Mouse (Mus musculus): ENCODE data around the gene Etfb. TPM values are rescaled to one million over a fixed set of nuclear protein-coding genes. Genes with fewer than 3 reads are reported as not detected.

Gene Etfb
- polyA plus RNA-seq, 1 experiment, result 51.5 TPM

- no peak overlapping the region for H3K4me3 ChIP-seq (ENCODE audit: control insufficient read depth, low read depth, low read length)
- no peaks in the 10 kb centered on the region; the same call in 1 of the 2 replicates for H3K4me1 ChIP-seq (ENCODE audit: control insufficient read depth, insufficient read depth, low read length)
- no peaks in the 10 kb centered on the region for H3K27me3 ChIP-seq (ENCODE audit: control insufficient read depth, insufficient read depth, low read length)
- no peak overlapping the region for H3K27ac ChIP-seq (ENCODE audit: control insufficient read depth, insufficient read depth, low read depth, low read length)
- H3K36me3 ChIP-seq (ENCODE audit: control insufficient read depth, insufficient read depth, low read length), result no peaks in the 10 kb centered on the region
- TF ChIP-seq POLR2A (IDR thresholded peaks at IDR 0.05; ENCODE audit: control insufficient read depth, low read depth, low read length) (no peak), CTCF (IDR thresholded peaks at IDR 0.05; ENCODE audit: control insufficient read depth, insufficient read depth, insufficient replicate concordance, low read depth, low read length) (peak; percentile 96)
Observed at GRCm38 (mm10) chr7:43422995-43423617, 20.8 kb upstream of the Etfb start.

- Histone ChIP-seq H3K27me3 (ENCODE audit: control insufficient read depth, insufficient read depth, low read length) (no peaks in the 10 kb centered on the region), H3K4me1 (ENCODE audit: control insufficient read depth, insufficient read depth, low read length) (no peaks in the 10 kb centered on the region; the same call in 1 of the 2 replicates), H3K36me3 (ENCODE audit: control insufficient read depth, insufficient read depth, low read length) (no peaks in the 10 kb centered on the region), H3K4me3 (ENCODE audit: control insufficient read depth, low read depth, low read length) (no peak overlapping the region), H3K27ac (ENCODE audit: control insufficient read depth, insufficient read depth, low read depth, low read length) (no peak overlapping the region)
- TF ChIP-seq POLR2A (IDR thresholded peaks at IDR 0.05; ENCODE audit: control insufficient read depth, low read depth, low read length), result no peak
- no peak for TF ChIP-seq CTCF (IDR thresholded peaks at IDR 0.05; ENCODE audit: control insufficient read depth, insufficient read depth, insufficient replicate concordance, low read depth, low read length)
Observed at GRCm38 (mm10) chr7:43423991-43424625, 19.8 kb upstream of the Etfb start.

GRCm38 (mm10) chr7:43427406-43427805, 16.5 kb upstream of the Etfb start, which contains the start of gene Lim2:
Gene Lim2 (plus strand): TSS chr7:43427670.
- no peak for TF ChIP-seq POLR2A (IDR thresholded peaks at IDR 0.05; ENCODE audit: control insufficient read depth, low read depth, low read length)
- TF ChIP-seq CTCF (IDR thresholded peaks at IDR 0.05; ENCODE audit: control insufficient read depth, insufficient read depth, insufficient replicate concordance, low read depth, low read length), result no peak
- Histone ChIP-seq H3K4me1 (ENCODE audit: control insufficient read depth, insufficient read depth, low read length) (no peaks in the 10 kb centered on the region; the same call in 1 of the 2 replicates), H3K36me3 (ENCODE audit: control insufficient read depth, insufficient read depth, low read length) (no peaks in the 10 kb centered on the region), H3K27me3 (ENCODE audit: control insufficient read depth, insufficient read depth, low read length) (no peaks in the 10 kb centered on the region), H3K27ac (ENCODE audit: control insufficient read depth, insufficient read depth, low read depth, low read length) (no peak within 1 kb of the TSS), H3K4me3 (ENCODE audit: control insufficient read depth, low read depth, low read length) (no peak within 1 kb of the TSS)

- Histone ChIP-seq H3K27me3 (ENCODE audit: control insufficient read depth, insufficient read depth, low read length) (no peaks in the 10 kb centered on the region), H3K36me3 (ENCODE audit: control insufficient read depth, insufficient read depth, low read length) (no peaks in the 10 kb centered on the region), H3K4me1 (ENCODE audit: control insufficient read depth, insufficient read depth, low read length) (no peaks in the 10 kb centered on the region), H3K27ac (ENCODE audit: control insufficient read depth, insufficient read depth, low read depth, low read length) (no peak overlapping the region), H3K4me3 (ENCODE audit: control insufficient read depth, low read depth, low read length) (no peak overlapping the region)
- no peak for TF ChIP-seq POLR2A (IDR thresholded peaks at IDR 0.05; ENCODE audit: control insufficient read depth, low read depth, low read length)
- TF ChIP-seq CTCF (IDR thresholded peaks at IDR 0.05; ENCODE audit: control insufficient read depth, insufficient read depth, insufficient replicate concordance, low read depth, low read length), result no peak
Observed at GRCm38 (mm10) chr7:43429500-43429899, 14.4 kb upstream of the Etfb start.

- Histone ChIP-seq H3K27me3 (ENCODE audit: control insufficient read depth, insufficient read depth, low read length) (no peaks in the 10 kb centered on the region), H3K4me3 (ENCODE audit: control insufficient read depth, low read depth, low read length) (no peak overlapping the region), H3K4me1 (ENCODE audit: control insufficient read depth, insufficient read depth, low read length) (no peaks in the 10 kb centered on the region), H3K36me3 (ENCODE audit: control insufficient read depth, insufficient read depth, low read length) (no peaks in the 10 kb centered on the region), H3K27ac (ENCODE audit: control insufficient read depth, insufficient read depth, low read depth, low read length) (no peak overlapping the region)
- TF ChIP-seq CTCF (IDR thresholded peaks at IDR 0.05; ENCODE audit: control insufficient read depth, insufficient read depth, insufficient replicate concordance, low read depth, low read length) (no peak), POLR2A (IDR thresholded peaks at IDR 0.05; ENCODE audit: control insufficient read depth, low read depth, low read length) (no peak)
Observed at GRCm38 (mm10) chr7:43432891-43433290, 11.0 kb upstream of the Etfb start.

GRCm38 (mm10) chr7:43434676-43435075, 9.2 kb upstream of the Etfb start:
- Histone ChIP-seq H3K27ac (ENCODE audit: control insufficient read depth, insufficient read depth, low read depth, low read length) (no peak overlapping the region), H3K4me3 (ENCODE audit: control insufficient read depth, low read depth, low read length) (no peak overlapping the region), H3K4me1 (ENCODE audit: control insufficient read depth, insufficient read depth, low read length) (no peaks in the 10 kb centered on the region), H3K36me3 (ENCODE audit: control insufficient read depth, insufficient read depth, low read length) (no peaks in the 10 kb centered on the region), H3K27me3 (ENCODE audit: control insufficient read depth, insufficient read depth, low read length) (no peaks in the 10 kb centered on the region)
- no peak for TF ChIP-seq CTCF (IDR thresholded peaks at IDR 0.05; ENCODE audit: control insufficient read depth, insufficient read depth, insufficient replicate concordance, low read depth, low read length)
- no peak for TF ChIP-seq POLR2A (IDR thresholded peaks at IDR 0.05; ENCODE audit: control insufficient read depth, low read depth, low read length)

- Histone ChIP-seq H3K36me3 (ENCODE audit: control insufficient read depth, insufficient read depth, low read length) (no peaks in the 10 kb centered on the region), H3K4me1 (ENCODE audit: control insufficient read depth, insufficient read depth, low read length) (no peaks in the 10 kb centered on the region), H3K4me3 (ENCODE audit: control insufficient read depth, low read depth, low read length) (no peak within 1 kb of the TSS), H3K27me3 (ENCODE audit: control insufficient read depth, insufficient read depth, low read length) (no peaks in the 10 kb centered on the region), H3K27ac (ENCODE audit: control insufficient read depth, insufficient read depth, low read depth, low read length) (no peak within 1 kb of the TSS)
- TF ChIP-seq CTCF (IDR thresholded peaks at IDR 0.05; ENCODE audit: control insufficient read depth, insufficient read depth, insufficient replicate concordance, low read depth, low read length) (no peak), POLR2A (IDR thresholded peaks at IDR 0.05; ENCODE audit: control insufficient read depth, low read depth, low read length) (no peak)
Observed at GRCm38 (mm10) chr7:43436341-43437255, 7.3 kb upstream of the Etfb start, which contains the start of gene Nkg7. Gene Nkg7 (plus strand): TSS chr7:43437073.
